Mouse (Mus musculus): ENCODE results near the gene Vps26b.

DNA sequence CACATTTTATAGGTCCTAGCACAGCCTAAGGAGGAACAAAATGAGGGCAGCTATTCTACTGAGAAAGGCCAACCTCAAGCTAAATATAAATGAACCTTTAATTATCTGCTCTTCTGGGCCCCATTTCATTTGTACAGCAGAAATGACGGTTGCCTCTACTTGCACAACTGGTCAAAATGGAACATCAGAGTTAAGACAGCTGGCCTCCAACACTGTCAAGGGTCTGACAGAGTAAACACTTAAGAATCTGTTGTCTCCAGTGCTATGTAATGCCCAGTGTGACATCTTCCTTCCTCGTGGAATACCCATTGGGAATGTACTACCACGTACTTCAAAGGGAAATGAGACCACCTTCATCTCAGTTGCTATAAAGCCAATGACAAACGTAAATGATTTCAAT lies 18.3 kb downstream of the Vps26b start:
- TF ChIP-seq EP300 (optimal IDR thresholded peaks at IDR 0.05) (no peak), CTCF (IDR thresholded peaks at IDR 0.05; ENCODE audit: low read depth) (no peak)
